Mouse (Mus musculus) lung, embryonic 16.5 days (tissue): Measurements from ENCODE around the gene Cracr2b. TPM values are rescaled to one million over a fixed set of nuclear protein-coding genes. Genes with fewer than 3 reads are reported as not detected.
A peak's percentile ranks its signal among the peaks of the same experiment; 100 is the strongest.

Source experiments
- ATAC-seq: fragments of 200-750 bp; cut with Nextera tagmentation; 2 replicates; pipeline ENCODE4 v1.8.0; 2017; ENCODE audit warnings: low read depth, mild to moderate bottlenecking, moderate library complexity
- H3K27ac ChIP-seq: fragments of 300-500 bp; sonication (generic); 2 replicates; pipeline ENCODE4 v1.5.1; 2014; ENCODE audit warnings: mild to moderate bottlenecking, control low read depth, low read length
- H3K27me3 ChIP-seq: fragments of 300-500 bp; sonication (generic); 2 replicates; pipeline ENCODE4 v1.6.1; 2014; ENCODE audit warnings: low read depth, low read length, mixed read lengths; ENCODE audit not compliant: control insufficient read depth, insufficient read depth
- H3K36me3 ChIP-seq: fragments of 300-500 bp; sonication (generic); 2 replicates; pipeline ENCODE4 v1.6.1; 2014; ENCODE audit warnings: low read length; ENCODE audit not compliant: control insufficient read depth, insufficient read depth
- H3K4me1 ChIP-seq: fragments of 300-500 bp; sonication (generic); replicated peaks from 2 replicates; pipeline ENCODE4 v1.6.1; 2014; ENCODE audit warnings: low read length, mixed read lengths; ENCODE audit not compliant: control insufficient read depth, insufficient read depth
- H3K4me2 ChIP-seq: fragments of 300-500 bp; sonication (generic); 2 replicates; pipeline ENCODE4 v1.6.1; 2014; ENCODE audit warnings: low read depth, low read length, control low read depth
- H3K4me3 ChIP-seq: fragments of 300-500 bp; sonication (generic); 2 replicates; pipeline ENCODE4 v1.5.1; 2014; ENCODE audit warnings: mild to moderate bottlenecking, low read length, control low read depth
- H3K9ac ChIP-seq: fragments of 300-500 bp; sonication (generic); 2 replicates; pipeline ENCODE4 v1.6.1; 2014; ENCODE audit warnings: low read length, control low read depth
- H3K9me3 ChIP-seq: fragments of 300-500 bp; sonication (generic); 2 replicates; pipeline ENCODE4 v1.6.1; 2016; ENCODE audit warnings: low read length; ENCODE audit not compliant: control insufficient read depth
- WGBS: fragments of 180-500 bp; shearing (Covaris S2); extraction: QIAGEN DNeasy Blood & Tissue Kit; methylation state at CpG from one replicate; pipeline ENCODE4 v1.1.7; 2014; 5-methylcytosine and 5-hydroxymethylcytosine counted together
- polyA plus RNA-seq: library from polyadenylated mRNA; unstranded; fragments of >200 nt; fragmentation: Nextera tagmentation; extraction: Ambion mirVana; gene quantifications from 2 replicates; pipeline ENCODE4 v1.2.1, GENCODE M21; 2015

The Cracr2b gene
- polyA plus RNA-seq, 1 experiment from 2014 or later: 39.3 TPM

GRCm38 (mm10) chr7:141458661-141459060 lies 2.2 kb upstream of the Cracr2b start:
- Histone ChIP-seq H3K4me2 (no peak overlapping the region), H3K4me1 (peaks cover 41% of the 10 kb centered on the region), H3K9me3 (no peaks in the 10 kb centered on the region), H3K9ac (no peak overlapping the region), H3K27ac (no peak overlapping the region), H3K36me3 (0 out of 2 replicates have a peak, but pooled peaks cover 6% of the 10 kb centered on the region), H3K4me3 (no peak overlapping the region), H3K27me3 (peaks cover 23% of the 10 kb centered on the region)
- WGBS: 91% methylated on average over 11 of the region's 11 CpGs
- no peak for ATAC-seq

GRCm38 (mm10) chr7:141459301-141459711 lies 1.6 kb upstream of the Cracr2b start:
- 88% methylated on average over 17 of the region's 17 CpGs for WGBS
- Histone ChIP-seq H3K36me3 (0 out of 2 replicates have a peak, but pooled peaks cover 6% of the 10 kb centered on the region), H3K4me3 (no peak overlapping the region), H3K4me2 (no peak overlapping the region), H3K27me3 (peaks cover 29% of the 10 kb centered on the region), H3K4me1 (peaks cover 45% of the 10 kb centered on the region), H3K27ac (no peak overlapping the region), H3K9me3 (no peaks in the 10 kb centered on the region), H3K9ac (no peak overlapping the region)
- no peak for ATAC-seq

GRCm38 (mm10) chr7:141460001-141460390 lies 898 bp upstream of the Cracr2b start:
- Histone ChIP-seq H3K4me1 (peaks cover 46% of the 10 kb centered on the region), H3K9ac (no peak overlapping the region), H3K27ac (peak overlapping the region; percentile 47), H3K4me3 (no peak overlapping the region), H3K4me2 (no peak overlapping the region), H3K9me3 (no peaks in the 10 kb centered on the region), H3K27me3 (peaks cover 34% of the 10 kb centered on the region), H3K36me3 (0 out of 2 replicates have a peak, but pooled peaks cover 6% of the 10 kb centered on the region)
- 30% methylated on average over 5 of the region's 5 CpGs for WGBS
- no peak for ATAC-seq

- Histone ChIP-seq H3K9ac (peak overlapping the region; percentile 74), H3K4me1 (peaks cover 48% of the 10 kb centered on the region), H3K4me3 (peak overlapping the region; percentile 54), H3K27me3 (peaks cover 38% of the 10 kb centered on the region), H3K27ac (peak overlapping the region; percentile 44), H3K4me2 (peak overlapping the region; percentile 79), H3K36me3 (0 out of 2 replicates have a peak, but pooled peaks cover 6% of the 10 kb centered on the region), H3K9me3 (no peaks in the 10 kb centered on the region)
- 2% methylated on average over 55 of the region's 59 CpGs for WGBS
- peak; percentile 15; the same call in 1 of the 2 replicates for ATAC-seq
These were observed 833 bp downstream of the Cracr2b start for GRCm38 (mm10) chr7:141461521-141462332.

- H3K9me3 ChIP-seq: no peaks in the 10 kb centered on the region
- 11% methylated on average over 5 of the region's 5 CpGs for WGBS
- 0 out of 2 replicates have a peak, but pooled peaks cover 6% of the 10 kb centered on the region for H3K36me3 ChIP-seq
- H3K27me3 ChIP-seq: peaks cover 38% of the 10 kb centered on the region
- peak overlapping the region; percentile 44; the same call in 1 of the 2 replicates for H3K27ac ChIP-seq
- peaks cover 52% of the 10 kb centered on the region for H3K4me1 ChIP-seq
- peak overlapping the region; percentile 74 for H3K9ac ChIP-seq
- no peak for ATAC-seq
- peak overlapping the region; percentile 79 for H3K4me2 ChIP-seq
- H3K4me3 ChIP-seq: peak overlapping the region; percentile 54
These were observed 1.5 kb downstream of the Cracr2b start for GRCm38 (mm10) chr7:141462333-141462821.

GRCm38 (mm10) chr7:141463824-141464602 lies 3.1 kb downstream of the Cracr2b start:
- H3K27me3 ChIP-seq: peaks cover 38% of the 10 kb centered on the region
- H3K36me3 ChIP-seq: 0 out of 2 replicates have a peak, but pooled peaks cover 2% of the 10 kb centered on the region
- peak overlapping the region; percentile 46 for H3K4me2 ChIP-seq
- H3K9me3 ChIP-seq: no peaks in the 10 kb centered on the region
- peak overlapping the region; percentile 75 for H3K27ac ChIP-seq
- peak overlapping the region; percentile 56 for H3K9ac ChIP-seq
- H3K4me3 ChIP-seq: peak overlapping the region; percentile 27
- no peak for ATAC-seq
- peaks cover 62% of the 10 kb centered on the region for H3K4me1 ChIP-seq
- 36% methylated on average over 12 of the region's 12 CpGs for WGBS

GRCm38 (mm10) chr7:141464603-141465201 lies 3.8 kb downstream of the Cracr2b start:
- Histone ChIP-seq H3K9ac (peak overlapping the region; percentile 56), H3K27me3 (peaks cover 38% of the 10 kb centered on the region), H3K27ac (no peak overlapping the region), H3K4me1 (peaks cover 69% of the 10 kb centered on the region), H3K4me3 (peak overlapping the region; percentile 27), H3K36me3 (peaks cover under 1% of the 10 kb centered on the region; the same call in 1 of the 2 replicates), H3K9me3 (no peaks in the 10 kb centered on the region), H3K4me2 (peak overlapping the region; percentile 46)
- ATAC-seq: no peak
- 8% methylated on average over 38 of the region's 38 CpGs for whole genome bisulfite sequencing

- Histone ChIP-seq H3K4me2 (peak overlapping the region; percentile 46; the same call in 1 of the 2 replicates), H3K36me3 (peaks cover 8% of the 10 kb centered on the region), H3K4me1 (peaks cover 65% of the 10 kb centered on the region), H3K9me3 (no peaks in the 10 kb centered on the region), H3K27ac (no peak overlapping the region), H3K9ac (peak overlapping the region; percentile 32; the same call in 1 of the 2 replicates), H3K4me3 (no peak overlapping the region), H3K27me3 (peaks cover 38% of the 10 kb centered on the region)
- ATAC-seq: no peak
- 39% methylated on average over 8 of the region's 10 CpGs for WGBS
These were observed 4.6 kb downstream of the Cracr2b start for GRCm38 (mm10) chr7:141465388-141466044.
